Mouse (Mus musculus) MEL (cell line): ENCODE measurements at regions not wholly inside any gene's neighbourhood (a gene's known extent, or its start where the extent isn't known, plus 50 kb on each side); places are given as distances from the start of the nearest gene placed in this dataset.

ENCODE experiments used
- DNase-seq: peaks from one replicate; pipeline ENCODE4 v3.0.0; 2011; ENCODE audit warnings: low read depth, low spot score
- H3K27ac ChIP-seq: 2 replicates; pipeline ENCODE4 v1.5.1; 2012; ENCODE audit warnings: low read depth, mild to moderate bottlenecking, control low read depth, low read length, moderate library complexity; ENCODE audit not compliant: control insufficient read depth
- H3K27me3 ChIP-seq, 2 experiments: fragments of 150-350 bp in 1 of 2; sonication (generic) in 1 of 2; 2 replicates each; pipeline ENCODE4 v1.6.1; 2012; ENCODE audit warnings: low read length in 2 of 2, mild to moderate bottlenecking in 2 of 2, improper control_type of control experiment in 1 of 2, moderate library complexity in 1 of 2; ENCODE audit not compliant: insufficient read depth in 2 of 2, control insufficient read depth in 1 of 2
- H3K36me3 ChIP-seq, 2 experiments: 2 replicates each; pipeline ENCODE4 v1.6.1; 2012 to 2014; ENCODE audit warnings: low read length in 2 of 2, improper control_type of control experiment in 1 of 2, inconsistent platforms in 1 of 2, mild to moderate bottlenecking in 1 of 2; ENCODE audit not compliant: insufficient read depth in 2 of 2, control insufficient read depth in 1 of 2
- H3K4me1 ChIP-seq, 2 experiments: fragments of 150-350 bp in 1 of 2; sonication (generic) in 1 of 2; 2 replicates each; pipeline ENCODE4 v1.6.1; 2012; ENCODE audit warnings: low read length in 2 of 2, improper control_type of control experiment in 1 of 2, mild to moderate bottlenecking in 1 of 2; ENCODE audit not compliant: insufficient read depth in 2 of 2, control insufficient read depth in 1 of 2
- H3K4me3 ChIP-seq, 2 experiments: fragments of 150-350 bp in 1 of 2; sonication (generic) in 1 of 2; 2 replicates each; pipeline ENCODE4 v1.5.1; 2012; ENCODE audit warnings: low read depth in 2 of 2, low read length in 2 of 2, mild to moderate bottlenecking in 2 of 2, moderate library complexity in 2 of 2, control low read depth in 1 of 2, improper control_type of control experiment in 1 of 2; ENCODE audit not compliant: control insufficient read depth in 1 of 2, insufficient read depth in 1 of 2
- H3K79me2 ChIP-seq: 2 replicates; pipeline ENCODE4 v1.6.1; 2012; ENCODE audit warnings: mild to moderate bottlenecking, low read length, moderate library complexity; ENCODE audit not compliant: control insufficient read depth, poor library complexity, insufficient read depth
- H3K9ac ChIP-seq: 2 replicates; pipeline ENCODE4 v1.6.1; 2012; ENCODE audit warnings: low read depth, mild to moderate bottlenecking, control low read depth, low read length, moderate library complexity; ENCODE audit not compliant: control insufficient read depth, poor library complexity, severe bottlenecking
- H3K9me3 ChIP-seq: fragments of 150-350 bp; sonication (generic); replicated peaks from 2 replicates; pipeline ENCODE4 v1.6.1; 2012; ENCODE audit warnings: mild to moderate bottlenecking, low read length, improper control_type of control experiment, moderate library complexity; ENCODE audit not compliant: insufficient read depth
- BHLHE40 ChIP-seq: IDR thresholded peaks from 2 replicates; pipeline ENCODE4 v1.6.1; 2012; ENCODE audit warnings: low read depth, mild to moderate bottlenecking, inconsistent platforms, low read length, improper control_type of control experiment, borderline replicate concordance
- CHD1 ChIP-seq: IDR thresholded peaks from 2 replicates; pipeline ENCODE4 v1.6.1; 2012; ENCODE audit warnings: low read depth, mild to moderate bottlenecking, inconsistent platforms, low read length, improper control_type of control experiment
- CHD2 ChIP-seq: IDR thresholded peaks from 2 replicates; pipeline ENCODE4 v1.6.1; 2011; ENCODE audit warnings: low read length, improper control_type of control experiment
- CTCF ChIP-seq, 3 experiments: IDR thresholded peaks in 2 of 3; conservative IDR thresholded peaks in 1 of 3; 2 replicates each; pipeline ENCODE4 v1.5.1; 2011 to 2012; ENCODE audit warnings: low read length in 3 of 3, low read depth in 2 of 3, mild to moderate bottlenecking in 2 of 3, improper control_type of control experiment in 1 of 3, inconsistent platforms in 1 of 3, mixed read lengths in 1 of 3, moderate library complexity in 1 of 3; ENCODE audit not compliant: control insufficient read depth in 1 of 3, insufficient read depth in 1 of 3, poor library complexity in 1 of 3, severe bottlenecking in 1 of 3
- ELF1 ChIP-seq: IDR thresholded peaks from 2 replicates; pipeline ENCODE4 v1.6.1; 2014; ENCODE audit warnings: low read depth, mild to moderate bottlenecking, inconsistent platforms, low read length, improper control_type of control experiment, moderate library complexity
- GATA1 ChIP-seq: IDR thresholded peaks from 2 replicates; pipeline ENCODE4 v1.6.1; 2011; ENCODE audit warnings: low read depth, low read length, improper control_type of control experiment
- KAT2A ChIP-seq: conservative IDR thresholded peaks from 2 replicates; pipeline ENCODE4 v1.6.1; 2012; ENCODE audit warnings: low read depth, low read length, improper control_type of control experiment, inconsistent platforms
- MAFK ChIP-seq: IDR thresholded peaks from 2 replicates; pipeline ENCODE4 v1.6.1; 2011; ENCODE audit warnings: low read depth, mild to moderate bottlenecking, low read length, improper control_type of control experiment, borderline replicate concordance
- MAX ChIP-seq: IDR thresholded peaks from 2 replicates; pipeline ENCODE4 v1.6.1; 2011; ENCODE audit warnings: low read length, improper control_type of control experiment
- MYB ChIP-seq: IDR thresholded peaks from 2 replicates; pipeline ENCODE4 v1.6.1; 2011; ENCODE audit warnings: mild to moderate bottlenecking, low read depth, low read length, improper control_type of control experiment
- MYC ChIP-seq: IDR thresholded peaks from 2 replicates; pipeline ENCODE4 v1.6.1; 2011; ENCODE audit warnings: low read depth, mild to moderate bottlenecking, low read length, improper control_type of control experiment, moderate library complexity
- NELFE ChIP-seq: IDR thresholded peaks from 2 replicates; pipeline ENCODE4 v1.6.1; 2011; ENCODE audit warnings: low read depth, low read length, improper control_type of control experiment
- NRF1 ChIP-seq: IDR thresholded peaks from 2 replicates; pipeline ENCODE4 v1.6.1; 2014; ENCODE audit warnings: low read depth, mild to moderate bottlenecking, inconsistent platforms, low read length, improper control_type of control experiment, moderate library complexity; ENCODE audit not compliant: poor library complexity, insufficient read depth, severe bottlenecking
- POLR2AphosphoS5 ChIP-seq: IDR thresholded peaks from 2 replicates; pipeline ENCODE4 v1.6.1; 2012; ENCODE audit warnings: low read depth, borderline replicate concordance, mild to moderate bottlenecking, inconsistent platforms, low read length, moderate library complexity, mixed read lengths
- RAD21 ChIP-seq: IDR thresholded peaks from 2 replicates; pipeline ENCODE4 v1.6.1; 2011; ENCODE audit warnings: mild to moderate bottlenecking, low read depth, low read length, improper control_type of control experiment
- RCOR1 ChIP-seq: IDR thresholded peaks from 2 replicates; pipeline ENCODE4 v1.6.1; 2012; ENCODE audit warnings: low read depth, mild to moderate bottlenecking, inconsistent platforms, low read length, improper control_type of control experiment
- SIN3A ChIP-seq: IDR thresholded peaks from 2 replicates; pipeline ENCODE4 v1.6.1; 2012; ENCODE audit warnings: low read length, improper control_type of control experiment, inconsistent platforms
- SMC3 ChIP-seq: IDR thresholded peaks from 2 replicates; pipeline ENCODE4 v1.6.1; 2011; ENCODE audit warnings: low read depth, low read length, improper control_type of control experiment
- TAL1 ChIP-seq: IDR thresholded peaks from 2 replicates; pipeline ENCODE4 v1.6.1; 2012; ENCODE audit warnings: mild to moderate bottlenecking, inconsistent platforms, low read length, moderate library complexity, mixed read lengths
- UBTF ChIP-seq: IDR thresholded peaks from 2 replicates; pipeline ENCODE4 v1.6.1; 2012; ENCODE audit warnings: low read depth, mild to moderate bottlenecking, inconsistent platforms, low read length, improper control_type of control experiment, moderate library complexity, borderline replicate concordance; ENCODE audit not compliant: insufficient read depth
- ZC3H11A ChIP-seq: IDR thresholded peaks from 2 replicates; pipeline ENCODE4 v1.6.1; 2012; ENCODE audit warnings: low read depth, mild to moderate bottlenecking, inconsistent platforms, low read length, improper control_type of control experiment
- ZMIZ1 ChIP-seq: IDR thresholded peaks from 2 replicates; pipeline ENCODE4 v1.6.1; 2012; ENCODE audit warnings: low read depth, mild to moderate bottlenecking, inconsistent platforms, low read length, improper control_type of control experiment, moderate library complexity

- H3K4me3 ChIP-seq: no peak overlapping the region
- no peaks in the 10 kb centered on the region for H3K4me1 ChIP-seq
- no peaks in the 10 kb centered on the region; a peak in 1 of 4 replicates for H3K27me3 ChIP-seq
- TF ChIP-seq POLR2AphosphoS5 (no peak), MYC (no peak), ZMIZ1 (no peak), CHD1 (no peak), SIN3A (no peak)
- H3K36me3 ChIP-seq: no peaks in the 10 kb centered on the region
- H3K27ac ChIP-seq: no peak overlapping the region
- DNase-seq: no peak
- no peaks in the 10 kb centered on the region for H3K79me2 ChIP-seq
- no peaks in the 10 kb centered on the region for H3K9me3 ChIP-seq
- no peak overlapping the region for H3K9ac ChIP-seq
These were observed 521.8 kb upstream of the Gm765 start for GRCm38 (mm10) chr6:98864306-98864705.

GRCm38 (mm10) chr6:98855958-98856357 lies 513.4 kb upstream of the Gm765 start:
- DNase-seq: no peak
- Histone ChIP-seq H3K27ac (no peak overlapping the region), H3K9ac (no peak overlapping the region), H3K27me3 (no peaks in the 10 kb centered on the region; a peak in 2 of 4 replicates), H3K4me3 (no peak overlapping the region), H3K4me1 (no peaks in the 10 kb centered on the region), H3K36me3 (no peaks in the 10 kb centered on the region), H3K79me2 (no peaks in the 10 kb centered on the region), H3K9me3 (no peaks in the 10 kb centered on the region)
- TF ChIP-seq NELFE: no peak
- TF ChIP-seq MYC: no peak
- no peak for TF ChIP-seq TAL1
- TF ChIP-seq ZMIZ1: no peak
- no peak for TF ChIP-seq ELF1
- TF ChIP-seq MYB: no peak
- TF ChIP-seq KAT2A: no peak
- no peak for TF ChIP-seq RCOR1
- TF ChIP-seq CTCF (IDR thresholded peaks at IDR 0.05 in 2 of 3, conservative IDR thresholded peaks at IDR 0.05 in 1 of 3; ENCODE audit: control insufficient read depth in 1 of 3, insufficient read depth in 1 of 3, low read depth in 2 of 3, low read length in 3 of 3, poor library complexity in 1 of 3, severe bottlenecking in 1 of 3): no peak
- no peak for TF ChIP-seq GATA1
- TF ChIP-seq MAX: no peak
- TF ChIP-seq BHLHE40: no peak
- TF ChIP-seq SMC3: no peak
- TF ChIP-seq CHD2: no peak
- TF ChIP-seq RAD21: no peak
- no peak for TF ChIP-seq MAFK
- no peak for TF ChIP-seq NRF1
- no peak for TF ChIP-seq UBTF
- TF ChIP-seq CHD1: no peak
- no peak for TF ChIP-seq ZC3H11A
